Mouse (Mus musculus) C2C12 (cell line): ENCODE results near the gene Stat6.

Experiments
- CEBPB ChIP-seq: IDR thresholded peaks from one replicate; pipeline ENCODE4 v1.6.1; 2011; ENCODE audit warnings: low read depth, mild to moderate bottlenecking, control low read depth, moderate library complexity
- CTCF ChIP-seq: IDR thresholded peaks from one replicate; pipeline ENCODE4 v1.5.1; 2011; ENCODE audit not compliant: control insufficient read depth, insufficient read depth, insufficient read length
- MAX ChIP-seq: IDR thresholded peaks from one replicate; pipeline ENCODE4 v1.6.1; 2011; ENCODE audit warnings: mild to moderate bottlenecking, control low read depth
- MYOD1 ChIP-seq: IDR thresholded peaks from one replicate; pipeline ENCODE4 v1.6.1; 2011; ENCODE audit warnings: low read depth; ENCODE audit not compliant: control insufficient read depth, insufficient read length
- MYOG ChIP-seq: IDR thresholded peaks from one replicate; pipeline ENCODE4 v1.6.1; 2011; ENCODE audit not compliant: control insufficient read depth, insufficient read length; ENCODE audit errors: extremely low read depth
- USF1 ChIP-seq: IDR thresholded peaks from one replicate; pipeline ENCODE4 v1.6.1; 2011; ENCODE audit warnings: low read depth, mild to moderate bottlenecking, control low read depth, moderate library complexity

DNA sequence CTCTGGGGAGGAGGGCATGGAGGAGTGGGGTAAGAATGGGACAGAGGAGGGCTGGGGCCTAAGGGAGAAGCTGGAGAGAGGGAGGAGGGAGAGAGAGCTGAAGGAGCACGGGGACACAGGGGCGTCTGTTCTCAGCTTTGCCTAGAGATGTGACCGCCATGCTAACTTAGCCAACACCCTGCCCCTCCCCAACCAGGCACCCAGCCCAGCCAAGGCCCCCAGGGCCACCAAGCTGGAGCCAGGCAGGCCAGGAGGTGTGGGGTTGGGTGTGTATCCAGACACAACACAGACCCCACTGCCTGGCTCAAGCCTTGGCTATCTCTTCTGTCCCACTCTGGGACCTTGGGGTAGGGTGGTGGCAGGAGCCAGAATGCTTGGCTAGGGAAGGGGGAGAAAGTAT lies 27.2 kb upstream of the Stat6 start:
- TF ChIP-seq CTCF = no peak
- TF ChIP-seq MYOG = no peak
- no peak for TF ChIP-seq CEBPB
- no peak for TF ChIP-seq MAX
- TF ChIP-seq USF1 = no peak
- no peak for TF ChIP-seq MYOD1
